Mouse (Mus musculus): ENCODE measurements around the gene Grik1. TPM values are rescaled to one million over a fixed set of nuclear protein-coding genes. Genes with fewer than 3 reads are reported as not detected.

The Grik1 gene
- total and polyA plus RNA-seq, 2 experiments from 2014 or later, result 23.7 to 29.0 TPM

- WGBS, result 93% methylated on average over 3 of the region's 3 CpGs
- no peak for TF ChIP-seq CTCF (IDR thresholded peaks at IDR 0.05; ENCODE audit: low read depth)
- no peak overlapping the region for H3K4me2 ChIP-seq (ENCODE audit: low read depth)
- no peaks in the 10 kb centered on the region for H3K4me1 ChIP-seq (ENCODE audit: insufficient read depth)
- H3K36me3 ChIP-seq (ENCODE audit: insufficient read depth), result no peaks in the 10 kb centered on the region
- DNase-seq (no peak), ATAC-seq (no peak)
- no peak overlapping the region for H3K27ac ChIP-seq (ENCODE audit: low read depth, low read length)
- no peak overlapping the region for H3K9ac ChIP-seq
- H3K4me3 ChIP-seq (ENCODE audit: low read depth, low read length), result no peak overlapping the region
- no peaks in the 10 kb centered on the region for H3K27me3 ChIP-seq (ENCODE audit: insufficient read depth, low read length)
- H3K9me3 ChIP-seq (ENCODE audit: low read length), result no peaks in the 10 kb centered on the region
Observed at GRCm38 (mm10) chr16:87848799-87849198, 441.3 kb downstream of the Grik1 start.

Other genes with a start within 250 kb of the Grik1 start
- gene Cldn17, start 216.7 kb upstream of the Grik1 start, total RNA-seq (2014; rRNA removed), result not detected in 2 replicates
- gene Cldn17, start 216.7 kb upstream of the Grik1 start, polyA plus RNA-seq (2015; fragmentation: Nextera tagmentation; extraction: Ambion mirVana), result not detected in 2 replicates